Mouse (Mus musculus): ENCODE measurements around the gene Ccl3.

DNA sequence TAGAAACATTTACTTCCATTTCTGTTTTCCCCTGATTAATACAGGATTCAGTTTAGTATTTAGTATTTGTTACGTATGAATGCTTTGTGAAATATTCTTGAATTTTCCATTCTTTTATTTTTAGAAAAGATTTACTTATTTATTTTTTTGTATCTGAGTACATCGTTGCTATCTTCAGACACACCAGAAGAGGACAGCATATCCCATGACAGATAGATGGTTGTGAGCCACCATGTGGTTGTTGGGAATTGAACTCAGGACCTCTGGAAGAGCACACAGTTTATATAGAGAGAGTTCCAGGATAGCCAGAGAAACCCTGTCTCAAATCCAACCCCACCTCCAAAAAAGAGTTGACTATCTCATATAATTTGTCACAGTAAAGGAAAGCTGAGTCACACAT is 14.3 kb downstream of the Ccl3 start:
- no peak for TF ChIP-seq CTCF (IDR thresholded peaks at IDR 0.05; ENCODE audit: low read depth)
- TF ChIP-seq EP300 (optimal IDR thresholded peaks at IDR 0.05): no peak

Data from stomach, postnatal 0 days (tissue).